Comparison of ENCODE assay signal across 9 mouse cellular contexts in the genomic region with DNA sequence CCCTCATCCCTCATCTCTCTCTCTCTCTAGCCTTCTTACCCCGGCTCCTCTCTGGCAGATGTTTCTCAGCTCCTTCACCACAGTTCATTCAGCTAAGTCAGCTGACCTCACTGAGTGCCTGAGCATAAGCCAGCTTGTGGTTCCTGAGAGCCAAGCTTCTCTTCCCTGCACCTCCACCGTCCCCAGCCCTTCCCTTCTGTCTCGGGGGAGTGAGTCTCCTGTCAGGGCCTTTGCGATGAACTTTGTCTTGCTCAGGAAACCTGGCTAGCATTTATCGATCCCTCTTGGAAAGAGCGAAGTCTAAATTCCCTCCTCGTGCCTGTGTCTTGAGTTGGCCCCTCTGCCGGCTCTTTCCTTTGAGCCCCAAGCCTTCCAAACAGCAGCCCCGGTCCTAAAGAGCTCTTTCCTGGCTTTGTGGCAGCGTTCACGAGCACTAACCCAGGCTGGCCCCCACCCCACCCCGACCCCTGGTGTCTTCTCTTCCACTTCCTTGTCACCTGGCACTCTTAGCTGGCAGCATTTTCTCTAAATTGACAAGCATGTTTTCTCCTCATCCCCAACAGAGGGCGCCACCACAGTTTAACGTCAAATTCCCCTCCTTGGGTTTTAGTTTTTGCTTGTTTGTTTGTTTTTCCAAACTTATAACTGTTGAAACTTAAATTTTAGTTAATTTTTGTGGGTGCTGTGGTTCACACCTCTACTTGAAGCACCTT. TPM values are rescaled to one million over a fixed set of nuclear protein-coding genes. Genes with fewer than 3 reads are reported as not detected.
A peak's percentile ranks its signal among the peaks of the same experiment; 100 is the strongest.
DNase-seq lines count a peak whose midpoint lies in the region; ATAC-seq and TF ChIP-seq lines count a peak whose summit lies in the region.
"Had no signal": no experiment of that assay in that cellular context is flagged by ENCODE, and none has a peak within 500 bp of the region (broad histone marks: within the 10 kb centered on the region; RNA-seq: fewer than 3 reads in every experiment).

No protein-coding gene starts in this region.

- H3K9me3 ChIP-seq in heart, embryonic 10.5 days = no peaks in the 10 kb centered on the region
- no peaks in the 10 kb centered on the region for H3K9me3 ChIP-seq in MEL (replicated peaks; ENCODE audit: insufficient read depth, low read length)
- 0 out of 2 replicates have a peak, but pooled peaks cover 3% of the 10 kb centered on the region for H3K9me3 ChIP-seq in hindbrain, embryonic 10.5 days
- no peaks in the 10 kb centered on the region for H3K9me3 ChIP-seq in forebrain, embryonic 12.5 days

- TF ChIP-seq RAD21 in MEL (IDR thresholded peaks at IDR 0.05; ENCODE audit: low read depth, low read length) = peak; percentile 31

- no peak for DNase-seq in heart, embryonic 10.5 days (ENCODE audit: low spot score)
- no peak for DNase-seq in heart, adult 9 months (ENCODE audit: low spot score in 2 of 2)
- DNase-seq in MEL (ENCODE audit: low read depth, low spot score) = peak; percentile 94
- DNase-seq in heart, postnatal 36 days = peak; percentile 24 to 44
- peak; percentile 79 for DNase-seq in naive thymus-derived CD4-positive, alpha-beta T cell, adult 2 months (ENCODE audit: low read depth)
- DNase-seq in hindbrain, embryonic 10.5 days (ENCODE audit: low spot score) = no peak
- DNase-seq in layer of hippocampus, adult 18-20 months (ENCODE audit: low spot score in 2 of 2) = no peak

- H3K4me2 ChIP-seq in forebrain, embryonic 12.5 days = no peak overlapping the region

- no peak for ATAC-seq in forebrain, embryonic 12.5 days (ENCODE audit: low FRiP score)

- peaks cover 5% of the 10 kb centered on the region; the same call in 1 of the 2 replicates for H3K79me2 ChIP-seq in MEL (ENCODE audit: control insufficient read depth, insufficient read depth, low read length, poor library complexity)

- peaks cover 14% of the 10 kb centered on the region for H3K4me1 ChIP-seq in heart, embryonic 10.5 days
- H3K4me1 ChIP-seq in MEL (ENCODE audit: control insufficient read depth in 1 of 2, insufficient read depth in 2 of 2, low read length in 2 of 2) = peaks cover 0 to 11% of the 10 kb centered on the region in 2 experiments; a peak in 3 of 4 replicates
- H3K4me1 ChIP-seq in hindbrain, embryonic 10.5 days (replicated peaks) = peaks cover 12% of the 10 kb centered on the region
- peaks cover 7% of the 10 kb centered on the region for H3K4me1 ChIP-seq in forebrain, embryonic 12.5 days

- H3K9ac ChIP-seq in MEL (ENCODE audit: control insufficient read depth, low read depth, low read length, poor library complexity, severe bottlenecking) = peak overlapping the region; percentile 74
- H3K9ac ChIP-seq in forebrain, embryonic 12.5 days = no peak overlapping the region

- no peaks in the 10 kb centered on the region for H3K36me3 ChIP-seq in heart, embryonic 10.5 days
- H3K36me3 ChIP-seq in MEL (ENCODE audit: control insufficient read depth in 1 of 2, insufficient read depth in 2 of 2, low read length in 2 of 2) = peaks cover 0 to 16% of the 10 kb centered on the region in 2 experiments; a peak in 2 of 4 replicates
- H3K36me3 ChIP-seq in hindbrain, embryonic 10.5 days = no peaks in the 10 kb centered on the region
- no peaks in the 10 kb centered on the region for H3K36me3 ChIP-seq in forebrain, embryonic 12.5 days (replicated peaks)

- no peak for TF ChIP-seq EP300 in MEL (IDR thresholded peaks at IDR 0.05; ENCODE audit: low read depth in 1 of 2, low read length in 2 of 2)

- intact Hi-C loops in heart, postnatal 36 days (cut with DNase I) = no loop called here

- H3K27ac ChIP-seq in heart, embryonic 10.5 days = peak overlapping the region; percentile 22; the same call in 1 of the 2 replicates
- peak overlapping the region; percentile 60 for H3K27ac ChIP-seq in MEL (ENCODE audit: control insufficient read depth, low read depth, low read length)
- H3K27ac ChIP-seq in hindbrain, embryonic 10.5 days = no peak overlapping the region
- H3K27ac ChIP-seq in forebrain, embryonic 12.5 days = no peak overlapping the region

- TF ChIP-seq CTCF in MEL (IDR thresholded peaks at IDR 0.05 in 2 of 3, conservative IDR thresholded peaks at IDR 0.05 in 1 of 3; ENCODE audit: control insufficient read depth in 1 of 3, insufficient read depth in 1 of 3, low read depth in 2 of 3, low read length in 3 of 3, poor library complexity in 1 of 3, severe bottlenecking in 1 of 3) = peak; percentile 63 to 88 (median 64)

- 43% methylated on average over 14 of the region's 14 CpGs for WGBS in heart, embryonic 10.5 days
- WGBS in hindbrain, embryonic 10.5 days = 48% methylated on average over 14 of the region's 14 CpGs
- 48% methylated on average over 14 of the region's 14 CpGs for WGBS in forebrain, embryonic 12.5 days

- no peak for TF ChIP-seq POLR2A in MEL (IDR thresholded peaks at IDR 0.05; ENCODE audit: control insufficient read depth in 1 of 2, insufficient read depth in 1 of 2, low read depth in 1 of 2, low read length in 2 of 2, poor library complexity in 1 of 2)

- no peaks in the 10 kb centered on the region for H3K27me3 ChIP-seq in heart, embryonic 10.5 days (ENCODE audit: insufficient read depth, poor library complexity, severe bottlenecking)
- H3K27me3 ChIP-seq in MEL (ENCODE audit: control insufficient read depth in 1 of 2, insufficient read depth in 2 of 2, low read length in 2 of 2) = no peaks in the 10 kb centered on the region
- no peaks in the 10 kb centered on the region for H3K27me3 ChIP-seq in hindbrain, embryonic 10.5 days (ENCODE audit: insufficient read depth, poor library complexity, severe bottlenecking)
- H3K27me3 ChIP-seq in forebrain, embryonic 12.5 days = no peaks in the 10 kb centered on the region

- peak overlapping the region; percentile 32; the same call in 1 of the 2 replicates for H3K4me3 ChIP-seq in heart, embryonic 10.5 days
- peak overlapping the region; percentile 59 to 73 for H3K4me3 ChIP-seq in MEL (ENCODE audit: control insufficient read depth in 1 of 2, insufficient read depth in 1 of 2, low read depth in 2 of 2, low read length in 2 of 2)
- no peak overlapping the region for H3K4me3 ChIP-seq in hindbrain, embryonic 10.5 days
- no peak overlapping the region for H3K4me3 ChIP-seq in forebrain, embryonic 12.5 days (replicated peaks)

TF ChIP-seq in MEL, 35 proteins besides CTCF, POLR2A, EP300 and RAD21 (continues in another document):
- TF ChIP-seq RCOR1 (IDR thresholded peaks at IDR 0.05; ENCODE audit: low read depth, low read length) (no peak), CHD1 (IDR thresholded peaks at IDR 0.05; ENCODE audit: low read depth, low read length) (no peak), TBP (IDR thresholded peaks at IDR 0.05; ENCODE audit: low read depth, low read length) (no peak; the same call in 1 of the 2 replicates), POLR2AphosphoS5 (IDR thresholded peaks at IDR 0.05; ENCODE audit: borderline replicate concordance, low read depth, low read length) (no peak), ZNF384 (IDR thresholded peaks at IDR 0.05; ENCODE audit: low read depth, low read length) (peak; percentile 64), NRF1 (IDR thresholded peaks at IDR 0.05; ENCODE audit: insufficient read depth, low read depth, low read length, poor library complexity, severe bottlenecking) (no peak), ETS1 (IDR thresholded peaks at IDR 0.05; ENCODE audit: low read depth, low read length) (peak; percentile 47; the same call in 1 of the 2 replicates), MXI1 (IDR thresholded peaks at IDR 0.05; ENCODE audit: low read depth, low read length) (peak; percentile 76), GABPA (IDR thresholded peaks at IDR 0.05; ENCODE audit: low read depth, low read length) (no peak), USF1 (IDR thresholded peaks at IDR 0.05; ENCODE audit: low read depth, low read length) (peak; percentile 87), TCF12 (IDR thresholded peaks at IDR 0.05; ENCODE audit: low read depth, low read length) (peak; percentile 27; the same call in 1 of the 2 replicates), MAZ (IDR thresholded peaks at IDR 0.05; ENCODE audit: low read depth, low read length) (peak; percentile 12; the same call in 1 of the 2 replicates), MYC (IDR thresholded peaks at IDR 0.05; ENCODE audit: low read depth, low read length) (no peak; the same call in 1 of the 2 replicates), ZC3H11A (IDR thresholded peaks at IDR 0.05; ENCODE audit: low read depth, low read length) (0 out of 2 replicates have a peak, but pooled peaks have one; percentile 1), E2F4 (IDR thresholded peaks at IDR 0.05; ENCODE audit: borderline replicate concordance, low read depth, low read length) (no peak), MYB (IDR thresholded peaks at IDR 0.05; ENCODE audit: low read depth, low read length) (no peak), NELFE (IDR thresholded peaks at IDR 0.05; ENCODE audit: low read depth, low read length) (no peak), SMC3 (IDR thresholded peaks at IDR 0.05; ENCODE audit: low read depth, low read length) (peak; percentile 46), CHD2 (IDR thresholded peaks at IDR 0.05; ENCODE audit: low read length) (no peak), BHLHE40 (IDR thresholded peaks at IDR 0.05; ENCODE audit: borderline replicate concordance, low read depth, low read length) (no peak), MAX (IDR thresholded peaks at IDR 0.05; ENCODE audit: low read length) (peak; percentile 26; the same call in 1 of the 2 replicates), ZKSCAN1 (IDR thresholded peaks at IDR 0.05; ENCODE audit: low read depth, low read length) (no peak), ELF1 (IDR thresholded peaks at IDR 0.05; ENCODE audit: low read depth, low read length) (peak; percentile 77), SIN3A (IDR thresholded peaks at IDR 0.05; ENCODE audit: low read length) (peak; percentile 63)

RNA-seq across cellular contexts. Expression of gene 1810010H24Rik, which starts 10.7 kb away (rescaled TPM):
- 1.7 and 2.0 TPM in 2 replicates for polyA plus RNA-seq in heart, embryonic 10.5 days (2016; fragmentation: Nextera tagmentation; extraction: Ambion mirVana)
- total RNA-seq in MEL (2012; rRNA removed) = 0.42 and 0.88 TPM in 2 replicates
- 1 to 10 TPM in 1 of 2 experiments, not detected in 1; 2.5 TPM for polyA plus RNA-seq in MEL (2012; ENCODE audit: insufficient read depth in 1 of 2, insufficient read length in 2 of 2, low read depth in 1 of 2, low replicate concordance in 2 of 2, missing spikeins in 1 of 2)
- 1 to 10 TPM; 2.0 to 2.3 TPM for total RNA-seq in heart, postnatal 36 days (2021)
- 1.6 and 2.8 TPM in 2 replicates for polyA plus RNA-seq in hindbrain, embryonic 10.5 days (2016; fragmentation: Nextera tagmentation; extraction: Ambion mirVana)
- polyA plus RNA-seq in forebrain, embryonic 12.5 days (2016; fragmentation: Nextera tagmentation; extraction: Ambion mirVana) = 2.4 and 3.1 TPM in 2 replicates
- total RNA-seq in layer of hippocampus, adult 18-20 months (2021) = 1 to 10 TPM; 2.6 to 3.3 TPM
- total RNA-seq: hematopoietic stem cell, adult 5-6 weeks had no signal

RNA-seq across cellular contexts. Expression of gene Kpna2, which starts 15.4 kb away (rescaled TPM):
- 431 and 488 TPM in 2 replicates for polyA plus RNA-seq in heart, embryonic 10.5 days (2016; fragmentation: Nextera tagmentation; extraction: Ambion mirVana)
- 216 and 275 TPM in 2 replicates for total RNA-seq in MEL (2012; rRNA removed)
- polyA plus RNA-seq in MEL (2012; ENCODE audit: insufficient read depth in 1 of 2, insufficient read length in 2 of 2, low read depth in 1 of 2, low replicate concordance in 2 of 2, missing spikeins in 1 of 2) = 10 to 100 TPM in 1 of 2 experiments, not detected in 1; 13.2 TPM
- total RNA-seq in heart, postnatal 36 days (2021) = 10 to 100 TPM; 60.8 to 67.1 TPM
- 653 and 682 TPM in 2 replicates for polyA plus RNA-seq in hindbrain, embryonic 10.5 days (2016; fragmentation: Nextera tagmentation; extraction: Ambion mirVana)
- polyA plus RNA-seq in forebrain, embryonic 12.5 days (2016; fragmentation: Nextera tagmentation; extraction: Ambion mirVana) = 567 and 599 TPM in 2 replicates
- total RNA-seq in layer of hippocampus, adult 18-20 months (2021) = 10 to 100 TPM; 23.3 to 23.9 TPM

Comparison
In these comparisons a context has a peak if more than half of its experiments do, and no peak if none do; other contexts are left out.
1. DNase-seq: peak in MEL (single experiment), heart, postnatal 36 days (2 of 2) and naive thymus-derived CD4-positive, alpha-beta T cell, adult 2 months (single experiment); none in heart, embryonic 10.5 days (single experiment), heart, adult 9 months (0 of 2), hindbrain, embryonic 10.5 days (single experiment) and layer of hippocampus, adult 18-20 months (0 of 2).
2. H3K27ac ChIP-seq: peak in heart, embryonic 10.5 days (single experiment) and MEL (single experiment); none in hindbrain, embryonic 10.5 days (single experiment) and forebrain, embryonic 12.5 days (single experiment).
3. H3K4me3 ChIP-seq: peak in heart, embryonic 10.5 days (single experiment) and MEL (2 of 2); none in hindbrain, embryonic 10.5 days (single experiment) and forebrain, embryonic 12.5 days (single experiment).
4. RNA of gene Kpna2, which starts 15.4 kb away (polyA plus RNA-seq): 653 to 682 TPM in hindbrain, embryonic 10.5 days, 567 to 599 TPM in forebrain, embryonic 12.5 days and 431 to 488 TPM in heart, embryonic 10.5 days; 13.2 TPM in MEL; every median in the first group is over 10 times any median in the second.